Mouse (Mus musculus): ENCODE results near the gene Otub2. TPM values are rescaled to one million over a fixed set of nuclear protein-coding genes. Genes with fewer than 3 reads are reported as not detected.
"Not testable (repeated sequence)": the region's sequence is repeated elsewhere in the genome, so short reads cannot be mapped to it uniquely, and the experiment has no call there.

Gene Otub2
- polyA plus RNA-seq, 1 experiment from 2014 or later = 15.6 TPM

GRCm38 (mm10) chr12:103425016-103425728 is 36.7 kb downstream of the Otub2 start:
- H3K36me3 ChIP-seq = peaks cover 22% of the 10 kb centered on the region
- no peaks in the 10 kb centered on the region for H3K9me3 ChIP-seq
- H3K27me3 ChIP-seq = no peaks in the 10 kb centered on the region
- peaks cover 33% of the 10 kb centered on the region for H3K4me1 ChIP-seq
- H3K9ac ChIP-seq (replicated peaks) = peak overlapping the region; percentile 89
- peak overlapping the region; percentile 93 for H3K4me2 ChIP-seq (replicated peaks)
- WGBS = 10% methylated on average over 33 of the region's 33 CpGs
- peak overlapping the region; percentile 95 for H3K4me3 ChIP-seq
- ATAC-seq (ENCODE audit: low FRiP score, low read depth) = no peak
- no peak overlapping the region for H3K27ac ChIP-seq (replicated peaks)

- peak; percentile 100 for ATAC-seq (ENCODE audit: low FRiP score, low read depth)
- peaks cover 22% of the 10 kb centered on the region for H3K36me3 ChIP-seq
- peak within 1 kb of the TSS; percentile 93 for H3K4me2 ChIP-seq (replicated peaks)
- peak within 1 kb of the TSS; percentile 95 for H3K4me3 ChIP-seq
- no peaks in the 10 kb centered on the region for H3K9me3 ChIP-seq
- 1% methylated on average over 33 of the region's 33 CpGs for WGBS
- H3K9ac ChIP-seq (replicated peaks) = peak within 1 kb of the TSS; percentile 89
- H3K27me3 ChIP-seq = no peaks in the 10 kb centered on the region
- peaks cover 33% of the 10 kb centered on the region for H3K4me1 ChIP-seq
- no peak within 1 kb of the TSS for H3K27ac ChIP-seq (replicated peaks)
Observed at GRCm38 (mm10) chr12:103425729-103426470, 37.4 kb downstream of the Otub2 start, which contains the start of gene Ddx24. Gene Ddx24 (minus strand): TSS chr12:103425830.

- peaks cover 18% of the 10 kb centered on the region for H3K36me3 ChIP-seq
- H3K9me3 ChIP-seq = no peaks in the 10 kb centered on the region
- H3K4me2 ChIP-seq (replicated peaks) = no peak overlapping the region
- peaks cover 26% of the 10 kb centered on the region for H3K4me1 ChIP-seq
- ATAC-seq (ENCODE audit: low FRiP score, low read depth) = no peak
- H3K27ac ChIP-seq (replicated peaks) = no peak overlapping the region
- no peaks in the 10 kb centered on the region for H3K27me3 ChIP-seq
- H3K4me3 ChIP-seq = no peak overlapping the region
- no peak overlapping the region for H3K9ac ChIP-seq (replicated peaks)
- 92% methylated on average over 7 of the region's 7 CpGs for WGBS
Observed at GRCm38 (mm10) chr12:103426710-103427109, 38.2 kb downstream of the Otub2 start.

- Histone ChIP-seq H3K27me3 (no peaks in the 10 kb centered on the region), H3K4me3 (no peak overlapping the region), H3K27ac (replicated peaks) (no peak overlapping the region), H3K9me3 (no peaks in the 10 kb centered on the region), H3K4me1 (no peaks in the 10 kb centered on the region), H3K9ac (replicated peaks) (no peak overlapping the region), H3K36me3 (no peaks in the 10 kb centered on the region), H3K4me2 (replicated peaks) (no peak overlapping the region)
- 87% methylated on average over 2 of the region's 2 CpGs for WGBS
- no peak for ATAC-seq (ENCODE audit: low FRiP score, low read depth)
Observed at GRCm38 (mm10) chr12:103433430-103433829, 44.9 kb downstream of the Otub2 start.

GRCm38 (mm10) chr12:103433986-103434731 is 45.7 kb downstream of the Otub2 start, which contains the start of gene Ifi27:
Gene Ifi27 (plus strand): TSS chr12:103434211.
- H3K27ac ChIP-seq (replicated peaks) = no peak within 1 kb of the TSS
- no peak for ATAC-seq (ENCODE audit: low FRiP score, low read depth)
- WGBS = 72% methylated on average over 8 of the region's 8 CpGs
- H3K4me2 ChIP-seq (replicated peaks) = no peak within 1 kb of the TSS
- H3K9me3 ChIP-seq = no peaks in the 10 kb centered on the region
- no peak within 1 kb of the TSS for H3K9ac ChIP-seq (replicated peaks)
- H3K36me3 ChIP-seq = no peaks in the 10 kb centered on the region
- H3K4me1 ChIP-seq = no peaks in the 10 kb centered on the region
- H3K4me3 ChIP-seq = no peak within 1 kb of the TSS
- H3K27me3 ChIP-seq = no peaks in the 10 kb centered on the region

- Histone ChIP-seq H3K27ac (replicated peaks) (no peak overlapping the region), H3K4me1 (no peaks in the 10 kb centered on the region), H3K27me3 (no peaks in the 10 kb centered on the region), H3K9me3 (no peaks in the 10 kb centered on the region), H3K36me3 (no peaks in the 10 kb centered on the region), H3K4me3 (no peak overlapping the region), H3K4me2 (replicated peaks) (no peak overlapping the region), H3K9ac (replicated peaks) (no peak overlapping the region)
- ATAC-seq (ENCODE audit: low FRiP score, low read depth) = no peak
Observed at GRCm38 (mm10) chr12:103434861-103435260, 46.4 kb downstream of the Otub2 start.

- WGBS = 89% methylated on average over 1 of the region's 1 CpGs
- H3K36me3 ChIP-seq = no peaks in the 10 kb centered on the region
- H3K4me2 ChIP-seq (replicated peaks) = no peak overlapping the region
- no peak for ATAC-seq (ENCODE audit: low FRiP score, low read depth)
- H3K27me3 ChIP-seq = no peaks in the 10 kb centered on the region
- no peak overlapping the region for H3K27ac ChIP-seq (replicated peaks)
- H3K4me1 ChIP-seq = no peaks in the 10 kb centered on the region
- no peak overlapping the region for H3K4me3 ChIP-seq
- no peaks in the 10 kb centered on the region for H3K9me3 ChIP-seq
- H3K9ac ChIP-seq (replicated peaks) = no peak overlapping the region
Observed at GRCm38 (mm10) chr12:103437601-103438000, 49.1 kb downstream of the Otub2 start.

GRCm38 (mm10) chr12:103443524-103443923 is 55.0 kb downstream of the Otub2 start, which contains the start of gene Ifi27l2a:
Gene Ifi27l2a (minus strand): TSS chr12:103443680.
- Histone ChIP-seq H3K9me3 (no peaks in the 10 kb centered on the region), H3K4me3 (no peak within 1 kb of the TSS), H3K36me3 (no peaks in the 10 kb centered on the region), H3K27ac (replicated peaks) (no peak within 1 kb of the TSS), H3K27me3 (no peaks in the 10 kb centered on the region), H3K4me2 (replicated peaks) (no peak within 1 kb of the TSS), H3K4me1 (no peaks in the 10 kb centered on the region), H3K9ac (replicated peaks) (no peak within 1 kb of the TSS)
- ATAC-seq (ENCODE audit: low FRiP score, low read depth) = no peak
- 49% methylated on average over 3 of the region's 3 CpGs for WGBS

- H3K4me3 ChIP-seq; H3K4me2 ChIP-seq (replicated peaks); H3K4me1 ChIP-seq; H3K36me3 ChIP-seq; H3K27ac ChIP-seq (replicated peaks); H3K9me3 ChIP-seq; H3K9ac ChIP-seq (replicated peaks); H3K27me3 ChIP-seq; ATAC-seq (ENCODE audit: low FRiP score, low read depth): not testable (repeated sequence)
- WGBS = 57% methylated on average over 4 of the region's 7 CpGs
Observed at GRCm38 (mm10) chr12:103444261-103444660, 55.8 kb downstream of the Otub2 start.

GRCm38 (mm10) chr12:103445060-103445459 is 56.6 kb downstream of the Otub2 start:
- WGBS = 83% methylated on average over 3 of the region's 3 CpGs
- no peaks in the 10 kb centered on the region for H3K27me3 ChIP-seq
- H3K9ac ChIP-seq (replicated peaks) = no peak overlapping the region
- no peak overlapping the region for H3K4me3 ChIP-seq
- H3K9me3 ChIP-seq = no peaks in the 10 kb centered on the region
- no peak for ATAC-seq (ENCODE audit: low FRiP score, low read depth)
- H3K27ac ChIP-seq (replicated peaks) = no peak overlapping the region
- H3K4me2 ChIP-seq (replicated peaks) = no peak overlapping the region
- no peaks in the 10 kb centered on the region for H3K36me3 ChIP-seq
- H3K4me1 ChIP-seq = no peaks in the 10 kb centered on the region

GRCm38 (mm10) chr12:103453361-103453760 is 64.9 kb downstream of the Otub2 start:
- Histone ChIP-seq H3K9ac (replicated peaks) (no peak overlapping the region), H3K27ac (replicated peaks) (no peak overlapping the region), H3K36me3 (no peaks in the 10 kb centered on the region), H3K9me3 (no peaks in the 10 kb centered on the region), H3K4me2 (replicated peaks) (no peak overlapping the region), H3K27me3 (no peaks in the 10 kb centered on the region; the same call in 1 of the 2 replicates), H3K4me1 (no peaks in the 10 kb centered on the region), H3K4me3 (no peak overlapping the region)
- ATAC-seq (ENCODE audit: low FRiP score, low read depth) = no peak

Data from midbrain, embryonic 12.5 days (tissue).